Mouse (Mus musculus) skeletal muscle tissue, adult 2 months (tissue): ENCODE measurements around the gene Cdc42bpa.

ENCODE experiments used
- DNase-seq: peaks from one replicate; pipeline ENCODE4 v3.0.0-alpha.2; 2012; ENCODE audit warnings: low read depth, low spot score

Cdc42bpa gene

DNA sequence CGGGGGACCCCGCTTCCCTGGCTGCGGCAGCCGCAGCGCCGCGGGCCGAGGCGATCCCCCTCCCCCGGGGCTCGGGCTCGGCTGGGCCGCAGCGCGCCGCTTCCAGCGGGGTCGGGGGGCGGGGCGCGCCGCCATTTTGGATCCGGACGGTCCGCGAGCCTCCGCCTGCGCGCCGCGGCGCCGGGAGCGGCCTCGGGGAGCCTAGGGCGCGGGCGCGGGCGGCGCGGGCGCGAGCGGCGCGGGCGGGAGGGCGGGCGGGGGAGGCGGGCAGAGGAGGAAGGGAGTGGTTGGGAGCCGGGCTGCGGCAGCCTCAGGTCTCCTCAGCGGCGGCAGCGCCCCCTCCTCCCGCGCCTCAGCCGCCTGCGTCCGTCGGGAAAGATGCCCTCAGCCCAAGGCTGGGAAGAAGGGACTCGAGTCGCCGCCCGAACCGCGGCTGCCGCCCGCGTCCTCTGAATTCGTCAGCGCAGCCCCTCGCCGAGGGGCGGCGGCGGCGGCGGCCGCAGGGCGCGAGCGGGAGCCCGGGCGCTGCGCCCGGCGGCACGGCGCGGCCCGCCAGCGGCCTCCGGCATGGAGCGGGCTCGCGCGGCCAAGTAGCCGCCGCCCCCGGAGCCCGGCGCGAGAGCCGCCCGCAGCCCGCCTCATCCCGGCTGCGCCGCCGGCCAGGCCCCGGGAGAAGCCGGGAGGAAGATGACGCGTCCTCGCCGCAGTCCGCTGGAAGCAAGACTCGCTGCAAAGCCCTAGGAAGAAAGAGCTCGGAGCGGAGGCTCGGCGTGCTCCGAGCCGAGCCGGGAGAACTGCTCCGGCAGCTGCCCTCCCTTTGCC is at the start of gene Cdc42bpa:
Gene Cdc42bpa (plus strand): TSS at position 752 of the 822 bp plus-strand sequence.
- DNase-seq = peak; percentile 43

DNA sequence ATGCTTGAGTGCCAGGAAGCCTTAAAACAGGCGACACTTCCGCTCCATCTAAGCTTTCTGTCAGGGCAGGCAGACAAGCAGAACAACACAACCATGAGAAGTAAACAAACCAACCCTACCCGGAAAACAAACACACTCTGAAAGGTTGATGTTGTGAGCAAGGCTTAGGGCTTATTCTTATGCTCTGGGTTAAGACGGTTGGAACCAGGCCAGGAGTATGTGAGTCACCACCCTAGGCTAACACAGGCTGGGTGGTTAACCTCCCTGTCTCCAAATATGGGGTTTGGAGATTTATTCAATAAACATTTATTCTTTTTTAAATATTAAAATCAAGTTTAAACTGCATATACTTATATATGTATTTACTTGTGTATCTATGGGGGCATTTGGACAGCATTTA is 46.8 kb upstream of the Cdc42bpa start:
- peak; percentile 54 for DNase-seq

DNA sequence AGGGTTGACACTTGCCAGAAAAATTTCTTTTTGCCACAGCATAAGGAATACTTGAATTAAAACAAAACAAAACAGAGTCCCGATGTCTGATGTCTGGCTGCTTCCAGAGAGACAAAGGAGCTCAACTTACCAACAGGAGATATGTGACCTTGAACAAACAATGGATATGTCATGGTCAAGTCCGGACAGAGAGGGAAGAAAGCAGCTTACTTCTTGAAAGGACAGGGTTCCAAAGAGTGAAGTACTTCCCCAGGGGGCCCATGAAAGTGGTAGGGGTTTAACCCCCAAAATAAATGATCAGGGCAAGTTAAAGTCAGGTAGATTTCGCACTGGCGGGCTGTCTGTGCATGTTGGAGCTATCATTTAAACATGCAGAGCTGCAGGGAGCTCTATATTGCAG is 43.2 kb upstream of the Cdc42bpa start:
- DNase-seq = no peak

DNA sequence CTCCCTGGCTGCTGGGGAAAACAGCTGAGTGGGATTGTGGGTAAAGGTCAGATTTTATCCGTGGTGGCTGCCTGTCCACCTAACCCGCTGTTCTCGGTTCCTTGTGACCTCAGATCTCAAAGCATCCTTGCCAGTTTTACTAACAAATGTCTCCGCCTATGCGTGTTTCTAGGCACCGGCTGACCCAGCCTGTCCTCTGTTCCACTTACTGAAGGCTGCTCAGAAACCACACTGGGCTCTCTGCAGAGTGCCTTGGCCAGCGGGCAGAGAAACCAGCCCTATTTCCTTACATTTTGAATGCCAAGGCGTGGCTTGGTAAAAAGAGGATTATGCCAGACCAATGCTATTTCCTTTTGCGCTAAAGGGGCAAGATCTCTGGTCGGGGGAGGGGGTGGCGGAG is 42.8 kb upstream of the Cdc42bpa start:
- DNase-seq = no peak

DNA sequence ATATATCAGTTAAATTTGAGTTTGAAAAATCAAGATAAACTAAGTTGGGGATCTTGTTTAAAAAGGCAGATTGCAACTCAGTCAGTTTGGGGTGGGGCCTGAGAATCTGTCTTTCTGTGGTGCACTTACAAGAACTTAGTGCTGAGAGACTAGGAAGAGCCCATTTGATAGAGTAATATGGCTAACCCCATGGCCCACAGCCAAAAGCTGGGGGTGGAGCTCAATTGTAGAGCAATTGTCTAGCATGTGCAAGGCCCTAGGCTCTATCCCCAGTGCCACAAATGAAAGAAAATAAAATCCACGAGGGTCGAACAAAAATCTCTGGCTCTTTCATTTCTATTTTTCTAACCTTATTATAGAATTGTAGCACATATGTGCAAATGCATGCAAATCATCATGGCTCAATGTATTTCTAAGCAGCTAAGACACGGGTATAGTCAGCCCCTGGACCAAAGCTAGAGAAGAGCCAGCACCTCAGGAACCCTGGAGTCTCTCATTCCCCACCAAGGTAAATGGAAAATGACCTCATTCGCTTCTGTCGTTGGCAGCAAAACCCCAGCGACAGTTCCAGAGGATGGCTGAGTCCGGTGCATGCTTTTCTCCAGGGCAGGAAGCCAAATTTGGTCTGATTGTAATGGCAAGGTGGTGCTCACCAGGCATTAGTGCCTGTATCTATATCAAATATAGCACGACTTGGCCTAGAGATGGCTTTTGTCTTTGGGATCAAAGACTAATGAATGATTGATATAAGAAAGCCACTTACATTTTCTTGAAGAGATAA is 40.4 kb upstream of the Cdc42bpa start:
- no peak for DNase-seq

DNA sequence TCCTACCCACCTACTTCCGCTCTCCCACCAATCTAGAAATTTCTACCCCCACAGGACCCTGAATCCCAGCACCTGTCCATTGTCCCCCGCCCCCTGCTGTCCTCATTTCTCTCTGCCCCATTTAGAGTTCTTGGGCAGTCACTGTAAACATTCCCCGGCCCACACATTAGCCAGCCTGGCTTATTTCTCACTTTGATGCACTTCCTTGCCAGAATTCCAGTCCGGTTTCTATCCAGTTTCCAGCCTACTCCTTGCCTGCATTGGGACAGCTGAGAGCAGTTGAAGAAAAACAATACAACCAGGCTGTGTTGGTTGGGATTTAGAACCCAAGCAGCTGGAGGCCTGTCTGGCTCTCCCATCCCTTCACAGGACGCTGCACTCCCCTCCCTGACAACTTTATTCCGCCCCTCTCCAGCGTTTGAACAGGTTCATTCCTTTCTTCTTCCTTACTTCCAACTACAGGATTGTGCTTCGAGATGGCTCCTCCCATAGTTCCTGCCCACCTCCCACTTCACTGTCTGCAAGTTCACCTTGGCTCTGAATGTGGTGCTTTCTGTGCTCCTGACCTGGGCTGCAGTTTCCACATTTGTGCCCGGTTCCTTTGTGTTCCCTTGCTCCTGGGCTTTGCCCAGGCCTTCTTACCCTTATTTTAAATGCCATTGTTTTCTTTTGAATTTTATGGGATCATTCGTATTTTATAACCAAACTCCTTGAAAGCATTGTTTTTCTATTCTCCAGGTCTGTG is 36.4 kb upstream of the Cdc42bpa start:
- no peak for DNase-seq

DNA sequence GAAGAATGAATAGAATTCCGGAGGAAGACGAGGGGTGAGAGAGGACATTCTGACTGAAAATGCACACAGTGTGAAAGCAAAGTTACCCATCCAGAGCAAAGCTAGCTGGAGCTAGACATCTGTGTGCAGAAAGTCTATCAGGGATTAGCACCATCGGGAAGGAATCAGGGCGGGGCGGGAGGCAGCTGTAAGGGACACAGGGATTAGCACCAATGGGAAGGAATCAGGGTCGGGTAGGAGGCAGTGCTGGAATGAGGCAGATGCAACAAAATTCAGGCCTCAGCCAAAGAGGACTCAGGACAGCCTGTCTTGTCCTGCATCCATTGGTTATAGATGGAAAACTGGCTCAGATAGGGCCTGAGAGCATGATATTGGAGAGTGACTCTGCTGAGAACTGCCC is 34.0 kb upstream of the Cdc42bpa start:
- DNase-seq = no peak

DNA sequence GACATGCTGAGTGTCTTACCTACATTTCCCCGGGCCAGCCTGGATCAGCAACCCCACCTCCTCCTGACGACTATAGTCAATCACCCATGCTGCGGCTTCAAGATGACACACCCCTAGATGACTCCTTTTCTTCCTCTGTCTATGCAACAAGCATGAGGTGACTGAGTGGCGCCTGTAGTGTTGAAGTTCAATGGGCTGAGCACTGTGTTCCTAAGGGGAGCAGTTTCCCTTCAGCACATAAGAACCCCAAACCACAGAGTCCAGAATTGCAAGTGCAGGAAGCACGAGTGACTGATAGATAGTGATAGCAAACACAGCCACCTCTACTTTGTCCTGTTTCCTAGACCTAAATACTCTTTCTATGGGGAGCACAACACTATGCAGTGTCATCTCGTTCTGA is 33.2 kb upstream of the Cdc42bpa start:
- no peak for DNase-seq

DNA sequence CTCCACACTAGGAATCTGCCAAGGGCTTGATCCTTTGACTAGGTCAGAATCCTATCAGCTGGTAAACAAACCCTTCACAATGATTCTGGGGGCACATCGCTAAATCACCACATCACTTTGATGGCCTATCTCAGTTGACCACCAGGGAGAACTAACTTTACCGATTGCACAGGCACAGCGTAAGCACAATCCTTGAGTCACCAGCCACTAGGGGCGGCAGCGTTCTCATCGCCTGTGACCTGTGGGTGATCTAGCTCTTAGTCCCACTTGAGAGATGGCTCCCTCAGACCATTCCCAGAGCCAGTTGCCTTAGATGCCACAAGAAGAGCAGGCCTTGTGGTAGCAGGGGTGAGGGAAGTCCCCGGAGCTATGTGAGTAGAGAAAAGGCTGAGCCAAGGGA is 31.4 kb upstream of the Cdc42bpa start:
- DNase-seq = no peak

DNA sequence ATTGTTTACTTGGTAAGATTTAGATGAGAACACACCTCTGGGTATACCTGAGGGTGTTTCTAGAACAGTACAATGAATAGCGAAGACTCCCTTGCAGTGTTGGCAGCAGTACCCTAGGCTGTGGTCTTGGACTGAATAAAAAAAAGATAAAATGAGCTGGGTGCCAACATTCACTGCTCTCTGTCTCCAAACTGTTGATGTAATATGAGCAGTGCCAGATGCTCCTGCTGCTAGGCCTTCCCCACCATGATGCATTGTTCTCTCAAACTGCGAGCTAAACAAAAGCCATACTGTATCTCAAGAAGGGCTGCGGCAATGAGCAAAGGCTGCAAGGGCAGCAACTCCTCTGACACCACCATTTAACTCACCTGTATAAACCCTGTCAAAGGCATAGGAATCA is 29.0 kb upstream of the Cdc42bpa start:
- DNase-seq = no peak

DNA sequence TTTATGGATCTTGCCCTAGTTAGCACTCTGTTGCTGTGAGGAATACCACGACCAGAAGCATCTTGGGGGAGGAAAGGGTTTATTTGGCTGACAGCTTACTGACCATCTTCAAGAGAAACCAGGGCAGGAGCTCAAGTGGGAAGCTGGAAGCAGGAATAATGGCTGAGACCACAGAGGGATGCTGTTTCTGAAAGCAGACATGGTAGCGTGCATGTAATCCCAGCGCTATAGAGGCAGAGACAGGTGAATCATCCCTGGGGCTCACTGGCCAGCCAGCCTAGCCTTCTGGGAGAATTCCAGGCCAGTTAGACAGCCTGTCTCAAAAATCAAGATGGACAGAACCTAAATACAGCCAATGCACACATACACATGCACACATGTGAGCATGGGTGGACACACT is 26.2 kb upstream of the Cdc42bpa start:
- no peak for DNase-seq

DNA sequence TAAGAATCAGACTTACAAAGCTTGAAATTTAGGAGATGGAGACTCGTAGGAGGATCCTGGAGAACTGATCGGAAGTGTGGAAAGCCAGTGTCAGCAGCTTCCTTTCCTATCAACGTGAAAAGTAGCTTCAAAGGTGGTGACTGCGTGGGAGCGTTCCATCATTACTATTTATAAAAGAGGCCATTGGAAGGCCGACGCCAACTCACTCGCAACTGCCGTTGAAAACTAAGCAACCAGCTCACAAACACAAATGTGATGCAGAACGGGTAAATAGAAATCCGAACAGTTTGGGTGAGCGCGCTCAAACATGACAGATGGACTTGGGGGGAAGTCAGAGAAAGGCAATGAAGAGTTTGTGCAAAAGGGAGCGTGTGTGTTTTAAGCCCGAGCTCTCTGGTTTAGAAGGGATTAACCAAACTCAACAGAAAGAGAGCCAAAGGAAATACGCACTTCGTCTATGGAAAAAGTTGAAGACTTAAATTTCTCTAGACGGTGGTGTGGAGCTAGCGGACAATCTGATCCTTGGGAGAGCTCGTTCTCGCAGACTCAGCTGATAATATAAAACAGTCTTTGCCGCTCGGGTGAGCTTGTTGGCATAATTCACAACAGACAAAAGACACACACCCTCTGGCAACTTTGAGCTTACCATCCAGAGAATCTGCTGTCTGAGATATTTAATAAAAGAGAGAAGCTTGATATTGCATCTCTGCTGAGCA is 20.0 kb upstream of the Cdc42bpa start:
- DNase-seq = no peak

DNA sequence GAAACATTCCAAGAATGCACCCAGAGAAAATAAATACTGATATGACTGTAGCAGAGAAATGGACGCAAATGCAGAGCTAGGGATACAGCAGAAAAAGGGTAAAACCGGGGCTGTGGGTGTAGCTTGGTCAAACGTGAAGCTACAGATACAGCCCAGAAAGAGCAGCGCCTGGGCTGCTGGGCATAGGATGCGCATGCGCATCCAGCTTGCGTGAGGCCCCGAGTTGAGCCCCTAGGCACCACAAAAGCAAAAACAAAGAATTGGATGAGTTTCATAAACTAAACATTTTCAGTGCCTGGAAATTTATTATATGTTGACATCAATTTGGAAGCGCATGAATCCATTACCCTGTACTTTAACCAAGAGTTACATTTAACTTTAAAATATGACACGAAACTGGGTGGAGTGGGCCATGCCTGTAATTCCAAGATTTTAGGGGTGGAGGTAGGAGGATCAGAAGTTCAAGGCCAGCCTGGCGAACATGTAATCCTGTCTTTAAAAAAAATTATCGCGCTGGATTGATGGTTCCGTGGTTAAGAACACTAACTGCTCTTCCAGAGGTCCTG is 19.4 kb upstream of the Cdc42bpa start:
- no peak for DNase-seq

DNA sequence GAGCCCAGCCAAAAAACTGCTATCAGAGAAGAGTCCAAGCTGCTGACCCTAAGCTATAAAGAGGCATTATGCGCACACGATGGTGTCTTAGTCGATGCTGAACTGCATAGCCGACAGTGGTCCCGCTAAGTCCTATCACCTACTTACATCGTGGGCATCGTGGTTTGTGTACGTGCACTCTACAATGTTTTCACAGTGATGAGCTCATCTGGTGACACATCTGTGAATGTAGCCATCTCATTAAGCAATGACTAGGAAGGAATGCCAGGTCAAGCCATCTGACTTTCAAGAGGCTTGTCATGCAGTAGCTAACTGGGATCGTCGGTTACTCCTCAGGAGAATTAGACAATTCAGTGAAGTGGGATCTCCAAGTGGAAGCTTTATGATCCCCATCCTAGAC is 15.3 kb upstream of the Cdc42bpa start:
- no peak for DNase-seq

DNA sequence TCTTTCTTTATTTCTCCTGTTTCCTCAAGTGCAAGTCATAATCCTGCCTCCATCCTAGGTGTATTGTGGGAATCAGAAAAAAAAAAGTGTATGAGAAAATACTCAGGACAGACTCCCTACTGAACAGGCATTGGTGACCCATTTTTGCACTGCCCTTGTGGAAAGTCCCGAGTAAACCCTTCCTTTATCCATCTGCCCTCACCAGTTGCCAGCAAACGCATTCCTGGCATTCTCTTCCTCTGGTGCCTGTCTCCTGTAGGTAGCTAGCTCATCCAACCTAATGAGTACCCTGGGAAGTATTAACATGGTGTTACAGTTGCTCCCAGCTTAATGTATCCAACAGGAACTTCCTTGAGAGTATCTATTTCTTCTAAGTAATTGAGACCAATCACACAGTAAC is 13.7 kb upstream of the Cdc42bpa start:
- no peak for DNase-seq

DNA sequence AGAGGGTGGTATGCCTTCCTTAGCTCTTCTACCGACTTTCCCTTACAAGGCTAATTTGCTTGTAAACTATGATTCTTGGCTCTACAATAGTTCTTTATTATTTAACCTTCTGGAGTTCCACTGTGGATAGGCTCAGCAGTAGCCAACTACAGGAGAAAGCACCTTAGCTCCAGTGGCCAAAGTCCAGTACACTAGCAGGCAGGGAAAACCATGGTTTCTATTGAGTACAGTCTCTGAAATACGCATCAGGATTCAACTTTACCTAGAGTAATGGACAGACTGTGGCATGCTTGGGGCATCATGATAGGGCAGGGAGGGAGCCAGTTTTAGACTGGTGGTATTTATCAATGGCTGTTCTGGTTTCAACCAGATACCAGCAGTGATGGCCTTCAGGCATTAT is 12.6 kb upstream of the Cdc42bpa start:
- no peak for DNase-seq

DNA sequence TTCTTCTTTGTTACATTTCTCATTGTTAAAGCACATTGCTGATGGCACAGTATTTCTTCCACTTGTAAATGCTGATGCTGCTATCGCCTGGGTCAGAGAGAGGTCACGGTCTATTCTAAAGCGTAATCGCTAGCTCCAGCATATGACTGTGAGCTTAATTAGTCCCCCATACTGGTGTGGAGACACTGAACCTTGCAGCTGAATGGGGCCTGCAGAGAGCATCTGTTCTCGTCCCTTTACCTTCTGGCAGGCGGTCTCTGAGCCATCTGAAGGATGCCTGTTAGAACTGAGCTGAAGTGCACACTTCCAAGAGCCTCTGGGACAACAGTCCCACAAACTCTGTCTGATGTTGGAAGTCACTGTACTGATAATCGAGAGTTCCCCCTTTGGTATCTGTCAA is 8.7 kb upstream of the Cdc42bpa start:
- no peak for DNase-seq

DNA sequence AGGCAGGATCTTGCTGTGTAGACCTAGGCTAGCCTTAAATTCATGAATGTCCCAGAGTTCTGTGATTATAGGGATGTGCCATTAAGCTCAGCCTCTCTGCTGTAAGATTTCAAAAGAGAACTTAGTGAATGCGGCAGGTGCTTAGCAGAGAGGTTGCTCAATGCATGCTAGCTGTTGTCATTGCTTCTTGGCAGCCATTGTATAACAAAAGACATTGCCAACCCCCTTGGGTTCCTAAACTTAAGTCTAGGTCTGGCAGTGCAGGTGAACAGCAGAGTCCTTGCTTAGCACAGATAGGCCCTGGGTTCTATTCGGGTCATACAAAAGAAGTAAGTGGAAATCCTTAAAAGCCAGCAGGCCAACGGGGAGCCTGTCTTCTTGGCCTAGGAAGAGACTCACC is 7.0 kb upstream of the Cdc42bpa start:
- DNase-seq = no peak

DNA sequence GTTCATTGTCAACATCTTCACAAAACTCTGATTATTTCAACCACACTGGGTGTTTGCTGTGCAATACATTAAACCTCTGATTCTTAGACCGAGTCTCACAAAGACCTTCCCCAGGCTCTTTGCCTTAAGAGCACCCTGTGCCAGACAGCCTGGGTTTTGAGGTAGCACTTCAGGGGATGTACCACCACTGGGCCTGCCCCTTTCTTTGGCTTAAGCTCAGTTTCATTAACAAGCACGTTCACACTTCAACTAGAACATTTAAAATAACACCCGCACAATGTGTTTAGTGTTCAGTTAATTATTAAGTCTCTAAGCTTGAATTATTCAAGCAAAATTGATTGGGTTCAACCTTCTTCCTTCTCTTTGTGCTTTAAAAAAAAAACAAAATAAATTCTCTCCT is 2.8 kb upstream of the Cdc42bpa start:
- no peak for DNase-seq

DNA sequence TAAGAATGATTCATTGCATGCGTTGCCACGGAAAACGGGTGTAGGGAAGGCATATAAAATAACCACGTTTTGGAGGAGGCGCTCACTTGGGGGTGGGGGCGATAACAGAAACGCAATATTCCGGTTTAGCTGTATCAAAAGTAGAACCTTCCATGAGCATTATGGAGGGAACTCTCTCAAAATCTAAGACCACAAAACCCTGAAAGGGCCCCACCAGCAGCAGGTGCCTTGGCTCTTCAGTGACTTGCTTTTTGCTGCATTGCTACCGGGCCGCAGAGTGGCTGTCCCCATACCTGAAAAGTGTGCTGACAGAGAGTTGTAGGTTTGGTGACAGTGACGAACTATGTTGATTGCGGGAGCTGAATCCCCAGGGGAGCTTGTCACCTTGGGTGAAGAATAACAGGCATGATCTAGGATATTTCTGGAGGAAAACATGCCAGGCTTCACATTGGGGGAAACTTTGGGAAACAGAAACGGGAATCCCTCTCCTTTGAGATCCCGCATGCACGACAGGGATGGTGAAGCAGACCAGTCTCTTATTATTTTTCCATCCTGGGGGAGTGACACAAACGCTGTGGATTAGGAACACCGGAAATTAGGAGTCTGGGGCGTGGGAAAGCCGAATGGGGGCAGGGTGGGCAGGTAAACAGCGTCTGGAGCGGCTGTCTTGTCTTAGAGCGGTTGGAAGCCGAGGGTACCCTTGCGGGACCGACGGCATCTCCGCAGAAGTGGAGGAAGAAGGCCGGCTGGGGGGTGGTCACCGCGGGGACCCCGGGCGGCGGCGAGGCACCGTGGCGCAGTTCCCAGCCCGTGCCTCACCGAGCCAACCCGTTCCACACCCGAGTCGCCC is 1.2 kb upstream of the Cdc42bpa start:
- DNase-seq = peak; percentile 13

DNA sequence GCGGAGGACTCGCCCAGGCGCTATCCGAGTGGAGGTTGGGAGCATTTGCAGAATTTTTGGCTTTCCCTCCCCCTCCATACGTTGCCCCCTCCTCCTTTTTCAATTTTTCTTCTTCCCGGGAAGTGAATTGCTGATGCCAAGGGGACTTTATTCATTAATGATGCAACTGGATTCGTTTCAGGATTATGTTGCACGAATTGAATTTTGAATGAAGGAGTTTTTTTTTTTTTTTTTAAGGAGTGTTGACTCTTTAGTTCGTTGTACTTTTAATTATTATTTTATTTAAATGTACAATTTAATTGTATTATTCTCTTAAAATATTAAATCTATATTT is 238 bp downstream of the Cdc42bpa start:
- no peak for DNase-seq
